Mouse (Mus musculus) thymus, adult 2 months (tissue): Measurements from ENCODE around the gene Gpha2. TPM values are rescaled to one million over a fixed set of nuclear protein-coding genes. Genes with fewer than 3 reads are reported as not detected.

Source experiments
- DNase-seq: peaks from one replicate; pipeline ENCODE4 v3.0.0; 2021
- H3K27ac ChIP-seq: fragments of 200-500 bp; 2 replicates; pipeline ENCODE4 v1.5.1; 2012; ENCODE audit warnings: low read length, control low read depth; ENCODE audit not compliant: control insufficient read depth, insufficient read depth
- H3K27me3 ChIP-seq: fragments of 200-500 bp; 2 replicates; pipeline ENCODE4 v1.6.1; 2012; ENCODE audit warnings: mild to moderate bottlenecking, low read length, moderate library complexity, mixed read lengths; ENCODE audit not compliant: control insufficient read depth, insufficient read depth
- H3K36me3 ChIP-seq: fragments of 200-500 bp; 2 replicates; pipeline ENCODE4 v1.6.1; 2012; ENCODE audit warnings: mild to moderate bottlenecking, low read length, moderate library complexity; ENCODE audit not compliant: control insufficient read depth, insufficient read depth
- H3K4me1 ChIP-seq: fragments of 200-500 bp; replicated peaks from 2 replicates; pipeline ENCODE4 v1.6.1; 2012; ENCODE audit warnings: low read length; ENCODE audit not compliant: control insufficient read depth, insufficient read depth
- H3K4me3 ChIP-seq: fragments of 200-500 bp; 2 replicates; pipeline ENCODE4 v1.5.1; 2012; ENCODE audit warnings: mild to moderate bottlenecking, low read length, control low read depth, moderate library complexity; ENCODE audit not compliant: control insufficient read depth, insufficient read depth
- CTCF ChIP-seq: fragments of 200-500 bp; IDR thresholded peaks from 2 replicates; pipeline ENCODE4 v1.5.1; 2012; ENCODE audit warnings: mild to moderate bottlenecking, control low read depth, low read length, moderate library complexity, borderline replicate concordance; ENCODE audit not compliant: control insufficient read depth, poor library complexity, insufficient read depth; ENCODE audit errors: extremely low read depth
- POLR2A ChIP-seq: fragments of 200-500 bp; IDR thresholded peaks from 2 replicates; pipeline ENCODE4 v1.6.1; 2012; ENCODE audit warnings: mild to moderate bottlenecking, low read length, control low read depth, moderate library complexity; ENCODE audit not compliant: control insufficient read depth, poor library complexity, insufficient read depth; ENCODE audit errors: extremely low read depth
- WGBS: fragments of 180-500 bp; shearing (Covaris S2); methylation state at CpG from one replicate; pipeline ENCODE4 v1.1.7; 2018; 5-methylcytosine and 5-hydroxymethylcytosine counted together
- polyA plus RNA-seq: library from polyadenylated mRNA; depleted of rRNA; stranded (reverse); fragments of >200 nt; gene quantifications from 2 replicates; pipeline ENCODE4 v1.2.3, GENCODE M21; 2012; rRNA removed

Gene Gpha2
- polyA plus RNA-seq = 5.2 and 8.9 TPM in 2 replicates

DNA sequence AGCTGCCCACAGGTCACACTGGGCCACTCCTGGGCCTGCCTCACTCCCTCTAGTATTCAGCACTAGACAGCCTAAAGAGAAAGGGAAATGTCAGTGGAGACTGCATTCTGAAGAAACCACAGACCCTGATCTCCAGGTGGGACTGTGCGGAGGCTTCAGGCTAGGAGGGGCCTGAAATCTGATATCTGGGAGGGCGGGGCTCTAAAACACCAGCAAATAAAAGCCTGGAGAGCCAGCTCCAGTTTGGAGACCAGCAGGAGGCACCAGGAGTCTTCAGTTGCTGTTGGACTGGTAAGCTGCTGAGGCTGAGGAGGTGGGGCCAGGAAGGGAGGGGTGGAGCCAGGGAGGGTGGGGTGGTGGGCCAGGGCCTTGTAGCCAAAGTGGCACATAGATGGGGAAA is at the start of gene Gpha2:
Gpha2 (plus strand) TSS at position 246 of the 400 bp plus-strand sequence.
- H3K4me3 ChIP-seq = no peak within 1 kb of the TSS
- WGBS = 41% methylated on average over 2 of the region's 2 CpGs
- no peak for DNase-seq
- no peaks in the 10 kb centered on the region for H3K4me1 ChIP-seq
- TF ChIP-seq CTCF = no peak
- no peak for TF ChIP-seq POLR2A
- H3K36me3 ChIP-seq = peaks cover 9% of the 10 kb centered on the region; the same call in 1 of the 2 replicates
- H3K27me3 ChIP-seq = no peaks in the 10 kb centered on the region
- H3K27ac ChIP-seq = no peak within 1 kb of the TSS

DNA sequence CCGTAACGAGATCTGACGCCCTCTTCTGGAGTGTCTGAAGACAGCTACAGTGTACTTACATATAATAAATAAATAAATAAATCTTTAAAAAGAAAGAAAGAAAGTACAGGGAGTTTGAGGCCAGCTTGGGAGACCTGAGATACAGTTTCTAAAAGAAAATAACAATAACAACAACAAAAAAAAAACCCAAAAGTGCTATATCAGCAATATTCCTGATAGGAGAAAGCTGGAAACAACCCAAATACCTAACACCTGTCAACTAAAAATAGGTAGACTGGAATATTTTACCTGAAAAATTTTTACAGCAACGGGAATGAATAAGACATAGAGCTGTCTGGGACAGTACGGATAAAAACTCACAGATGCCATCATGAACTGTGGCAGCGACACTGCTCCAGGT is 47.4 kb upstream of the Gpha2 start:
- no peak for DNase-seq
- H3K4me3 ChIP-seq = no peak overlapping the region
- peaks cover 7% of the 10 kb centered on the region for H3K4me1 ChIP-seq
- no peaks in the 10 kb centered on the region for H3K36me3 ChIP-seq
- 92% methylated on average over 6 of the region's 6 CpGs for WGBS
- H3K27me3 ChIP-seq = no peaks in the 10 kb centered on the region
- TF ChIP-seq CTCF (no peak), POLR2A (no peak)
- H3K27ac ChIP-seq = no peak overlapping the region

DNA sequence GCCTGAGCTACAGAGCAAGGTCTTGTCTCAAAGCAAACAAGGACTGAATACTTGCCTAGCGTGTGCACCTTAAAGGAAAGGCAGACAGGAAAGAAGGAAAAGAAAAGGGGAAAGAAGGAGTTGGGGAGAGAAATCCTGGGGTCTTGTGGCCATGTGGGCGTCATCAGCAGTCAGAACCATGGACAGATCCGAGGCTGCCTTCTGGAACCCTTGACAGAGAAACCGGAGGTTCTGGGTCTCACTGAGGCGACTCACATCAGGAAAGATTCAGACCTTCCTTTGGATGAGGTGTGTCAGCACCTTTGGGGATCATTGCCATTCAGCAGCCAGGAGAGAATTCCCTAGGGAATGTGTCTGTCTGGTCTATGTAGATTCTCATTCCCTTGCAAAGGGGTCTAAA is 44.6 kb upstream of the Gpha2 start:
- peaks cover 5% of the 10 kb centered on the region for H3K4me1 ChIP-seq
- no peak overlapping the region for H3K27ac ChIP-seq
- DNase-seq = no peak
- H3K36me3 ChIP-seq = no peaks in the 10 kb centered on the region
- no peaks in the 10 kb centered on the region for H3K27me3 ChIP-seq
- TF ChIP-seq POLR2A = no peak
- TF ChIP-seq CTCF = no peak
- H3K4me3 ChIP-seq = no peak overlapping the region
- 20% methylated on average over 5 of the region's 5 CpGs for WGBS

DNA sequence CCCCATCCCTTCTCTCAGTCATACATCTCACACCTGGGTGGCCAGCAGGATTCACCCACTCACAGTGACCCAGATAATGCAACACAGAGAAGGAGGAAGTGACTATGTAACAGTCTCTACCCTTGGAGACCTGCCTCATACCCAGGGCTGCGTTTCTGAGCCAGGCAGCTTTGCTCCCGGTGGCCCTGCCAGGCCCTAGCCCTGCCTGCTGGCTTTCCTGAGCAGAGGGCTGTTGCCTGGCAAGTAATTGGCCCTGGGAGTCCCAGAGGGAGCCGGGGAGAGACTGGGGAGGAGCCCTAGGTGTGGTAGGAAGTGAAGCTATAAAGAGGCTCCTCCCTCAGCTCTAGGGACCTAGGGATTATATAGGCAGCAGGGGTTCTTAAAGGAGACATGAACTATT is 43.6 kb upstream of the Gpha2 start:
- 4% methylated on average over 3 of the region's 3 CpGs for WGBS
- DNase-seq = no peak
- H3K36me3 ChIP-seq = no peaks in the 10 kb centered on the region
- TF ChIP-seq CTCF (no peak), POLR2A (no peak)
- H3K4me1 ChIP-seq = peaks cover 5% of the 10 kb centered on the region
- no peak overlapping the region for H3K4me3 ChIP-seq
- H3K27ac ChIP-seq = no peak overlapping the region
- no peaks in the 10 kb centered on the region for H3K27me3 ChIP-seq

DNA sequence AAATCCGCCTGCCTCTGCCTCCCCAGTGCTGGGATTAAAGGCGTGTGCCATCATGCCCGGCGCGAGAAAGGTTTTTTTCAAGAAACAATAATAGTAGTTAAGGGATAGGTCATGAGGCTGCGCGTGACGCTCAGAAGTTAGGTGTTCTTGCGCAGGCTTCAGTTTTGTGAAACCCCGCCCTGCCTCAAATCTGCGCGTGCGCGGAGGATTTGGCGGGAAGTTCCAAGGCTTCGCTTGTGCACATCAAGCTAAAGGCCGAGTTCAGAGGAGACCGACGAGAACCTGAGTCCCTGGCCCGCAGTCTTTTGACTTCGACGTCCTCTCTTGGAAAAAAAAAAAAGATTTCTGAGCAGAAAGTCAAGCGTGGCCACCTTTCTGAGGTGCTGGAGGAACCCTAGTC is 42.0 kb upstream of the Gpha2 start, which contains the start of gene Majin:
Majin (plus strand) TSS at position 258 of the 400 bp plus-strand sequence.
- Histone ChIP-seq H3K27me3 (no peaks in the 10 kb centered on the region), H3K4me1 (peaks cover 5% of the 10 kb centered on the region), H3K27ac (no peak within 1 kb of the TSS), H3K4me3 (no peak within 1 kb of the TSS), H3K36me3 (no peaks in the 10 kb centered on the region)
- TF ChIP-seq CTCF (no peak), POLR2A (no peak)
- WGBS = 89% methylated on average over 23 of the region's 23 CpGs
- no peak for DNase-seq

DNA sequence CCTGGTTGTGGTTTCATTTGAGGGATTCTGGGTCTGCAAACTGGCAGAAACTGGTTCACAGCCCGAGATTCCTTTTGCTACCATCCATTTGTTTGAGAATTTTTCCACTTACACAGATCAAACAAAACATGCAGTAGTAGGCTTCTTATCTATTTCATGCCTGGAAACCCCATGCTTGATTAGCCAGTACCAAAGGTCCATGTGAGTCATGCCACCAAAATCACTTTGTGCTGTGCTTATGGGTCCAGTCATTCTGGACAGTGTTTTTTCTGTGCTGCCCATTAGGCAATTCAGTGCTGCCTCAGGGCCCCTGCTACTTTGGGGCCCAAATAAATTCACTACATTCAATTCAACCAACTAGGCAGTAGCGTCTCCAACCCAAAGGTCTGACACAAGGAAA is 21.9 kb upstream of the Gpha2 start:
- Histone ChIP-seq H3K36me3 (no peaks in the 10 kb centered on the region), H3K27ac (no peak overlapping the region), H3K4me3 (no peak overlapping the region), H3K4me1 (no peaks in the 10 kb centered on the region), H3K27me3 (no peaks in the 10 kb centered on the region)
- TF ChIP-seq POLR2A (no peak), CTCF (no peak)
- 92% methylated on average over 2 of the region's 2 CpGs for WGBS
- no peak for DNase-seq

DNA sequence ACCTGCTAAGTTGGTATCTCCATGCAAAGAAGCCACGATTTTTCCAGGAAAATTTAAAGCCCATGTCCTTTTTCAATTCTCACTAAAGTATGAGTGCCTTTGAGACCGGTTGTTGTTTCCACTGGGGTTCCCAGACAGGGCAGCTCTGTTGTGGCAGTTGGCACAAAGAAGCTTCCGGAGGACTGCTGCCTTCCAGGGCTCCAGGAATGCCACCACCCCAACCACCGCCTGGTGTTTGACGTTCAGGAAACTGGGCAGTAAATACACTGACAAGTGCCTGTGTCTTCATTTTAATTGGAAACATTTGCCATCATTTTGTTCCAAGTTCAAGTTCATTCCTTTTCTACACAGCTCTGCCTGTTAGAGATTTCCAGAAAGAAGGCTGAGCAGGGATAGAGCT is 19.5 kb upstream of the Gpha2 start:
- TF ChIP-seq POLR2A (no peak), CTCF (no peak)
- no peak overlapping the region for H3K4me3 ChIP-seq
- DNase-seq = no peak
- H3K27ac ChIP-seq = no peak overlapping the region
- no peaks in the 10 kb centered on the region for H3K4me1 ChIP-seq
- 90% methylated on average over 5 of the region's 5 CpGs for WGBS
- H3K27me3 ChIP-seq = no peaks in the 10 kb centered on the region
- H3K36me3 ChIP-seq = no peaks in the 10 kb centered on the region
